Mouse (Mus musculus): ENCODE results near the gene Dhrs7c. TPM values are rescaled to one million over a fixed set of nuclear protein-coding genes. Genes with fewer than 3 reads are reported as not detected.

Dhrs7c gene
- polyA plus RNA-seq, 1 experiment, result not detected

DNA sequence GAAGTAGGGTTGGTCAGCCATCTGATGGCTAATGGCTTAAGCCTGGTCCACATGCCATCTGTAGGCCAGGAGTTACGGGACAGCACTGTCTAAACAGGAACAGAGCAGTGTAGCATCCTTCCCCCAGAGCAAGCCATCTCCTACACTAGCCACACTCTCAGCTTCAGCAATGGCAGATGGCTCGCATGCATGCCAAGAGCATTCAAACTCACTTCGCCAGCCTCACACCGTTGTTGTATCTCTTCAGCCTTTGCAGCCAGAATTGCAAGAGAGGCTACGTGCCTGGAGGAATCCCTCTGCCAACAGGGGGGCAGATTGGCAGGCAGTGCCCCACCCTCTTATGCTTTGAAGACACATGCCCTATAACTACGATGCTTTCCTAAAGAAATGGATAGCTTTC, 23.6 kb downstream of the Dhrs7c start:
- H3K27ac ChIP-seq (ENCODE audit: control insufficient read depth, insufficient read depth, low read depth, low read length, poor library complexity), result no peak overlapping the region
- H3K4me1 ChIP-seq (ENCODE audit: control insufficient read depth, insufficient read depth, low read length), result no peaks in the 10 kb centered on the region
- no peak for TF ChIP-seq CTCF (IDR thresholded peaks at IDR 0.05; ENCODE audit: control insufficient read depth, insufficient read depth, low read length)
- TF ChIP-seq POLR2A (IDR thresholded peaks at IDR 0.05; ENCODE audit: borderline replicate concordance, control insufficient read depth, low read depth, low read length), result no peak
- 74% methylated on average over 6 of the region's 6 CpGs for WGBS
- H3K4me3 ChIP-seq (replicated peaks; ENCODE audit: control insufficient read depth, low read depth, low read length), result no peak overlapping the region

DNA sequence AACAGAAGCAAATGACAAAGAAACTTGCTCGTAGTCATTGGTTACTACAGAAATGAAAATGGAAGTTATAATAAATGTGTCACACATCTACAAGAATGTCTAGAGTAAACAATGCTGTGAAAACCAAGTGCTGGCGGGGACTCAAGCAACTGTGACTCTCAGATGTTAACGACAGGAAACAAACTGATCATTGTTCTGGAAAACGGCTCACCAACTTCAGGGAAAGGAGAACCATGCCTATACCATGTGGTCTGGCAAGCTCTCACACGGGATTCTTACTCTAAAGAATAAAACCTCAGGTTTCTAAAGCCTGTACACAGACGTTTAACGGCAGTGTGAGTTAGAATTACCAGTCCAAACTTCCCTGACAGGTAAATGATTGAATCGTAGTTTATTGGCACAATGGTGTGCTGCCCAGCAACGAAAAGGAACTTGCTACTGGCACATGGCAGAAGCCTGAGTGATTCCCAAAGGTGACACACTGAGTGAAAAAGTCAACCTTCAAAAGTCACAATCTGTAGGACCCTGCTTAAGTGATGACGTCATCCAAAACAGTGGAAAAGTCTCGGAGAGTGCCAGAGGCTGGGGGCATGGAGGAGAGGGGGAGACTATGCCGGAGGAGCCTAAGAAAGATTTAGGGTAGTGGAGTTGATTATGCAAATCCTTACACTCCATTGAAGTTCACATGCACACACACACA, 30.5 kb downstream of the Dhrs7c start:
- WGBS, result 27% methylated on average over 12 of the region's 12 CpGs
- no peak for TF ChIP-seq CTCF (IDR thresholded peaks at IDR 0.05; ENCODE audit: control insufficient read depth, insufficient read depth, low read length)
- TF ChIP-seq POLR2A (IDR thresholded peaks at IDR 0.05; ENCODE audit: borderline replicate concordance, control insufficient read depth, low read depth, low read length), result no peak

DNA sequence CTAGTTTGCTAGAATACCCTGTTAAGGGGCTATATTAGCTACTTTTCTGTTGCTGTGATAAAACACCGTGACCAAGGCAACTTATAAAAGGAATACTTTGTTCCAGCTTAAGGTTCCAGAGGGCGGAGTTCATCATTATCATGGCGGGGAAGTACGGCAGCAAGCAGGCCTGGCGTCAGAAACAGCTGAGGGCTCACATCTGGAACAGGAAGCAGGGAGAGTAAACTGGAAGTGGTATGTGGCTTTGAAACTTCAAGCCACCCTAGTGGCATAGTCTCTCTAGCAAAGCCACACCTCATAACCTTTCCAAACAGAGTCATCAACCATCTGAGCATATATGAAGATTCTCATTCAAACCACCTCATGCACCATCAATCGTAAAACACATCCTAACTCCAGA, 31.5 kb downstream of the Dhrs7c start:
- WGBS, result 52% methylated on average over 6 of the region's 6 CpGs
- Histone ChIP-seq H3K4me1 (ENCODE audit: control insufficient read depth, insufficient read depth, low read length) (no peaks in the 10 kb centered on the region), H3K4me3 (replicated peaks; ENCODE audit: control insufficient read depth, low read depth, low read length) (no peak overlapping the region), H3K27ac (ENCODE audit: control insufficient read depth, insufficient read depth, low read depth, low read length, poor library complexity) (no peak overlapping the region)
- no peak for TF ChIP-seq POLR2A (IDR thresholded peaks at IDR 0.05; ENCODE audit: borderline replicate concordance, control insufficient read depth, low read depth, low read length)
- no peak for TF ChIP-seq CTCF (IDR thresholded peaks at IDR 0.05; ENCODE audit: control insufficient read depth, insufficient read depth, low read length)

More for the DNA sequence above, 30.5 kb downstream of the Dhrs7c start:
- Histone ChIP-seq H3K4me3 (replicated peaks; ENCODE audit: control insufficient read depth, low read depth, low read length) (no peak overlapping the region), H3K4me1 (ENCODE audit: control insufficient read depth, insufficient read depth, low read length) (no peaks in the 10 kb centered on the region), H3K27ac (ENCODE audit: control insufficient read depth, insufficient read depth, low read depth, low read length, poor library complexity) (no peak overlapping the region)

DNA sequence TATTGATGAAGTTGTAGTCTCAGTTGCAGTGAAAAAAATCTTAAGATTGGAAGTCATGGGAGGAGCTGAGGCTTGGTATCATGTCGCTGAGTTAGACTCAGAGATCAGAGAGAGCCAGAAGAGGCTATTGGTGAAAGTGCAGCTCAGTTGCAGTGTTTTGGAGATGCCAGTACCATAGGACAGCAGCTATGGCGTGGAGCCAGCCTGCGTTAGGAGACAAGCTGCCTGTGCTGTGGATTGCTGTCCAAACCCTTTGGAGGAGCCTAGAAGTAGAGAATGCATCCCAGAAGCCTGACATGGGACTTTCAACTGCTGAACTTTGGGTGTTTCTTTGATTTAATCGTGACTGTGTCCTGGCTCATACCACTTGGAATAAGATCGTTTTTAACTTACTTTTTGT, 33.8 kb downstream of the Dhrs7c start:
- Histone ChIP-seq H3K4me1 (ENCODE audit: control insufficient read depth, insufficient read depth, low read length) (no peaks in the 10 kb centered on the region), H3K27ac (ENCODE audit: control insufficient read depth, insufficient read depth, low read depth, low read length, poor library complexity) (no peak overlapping the region), H3K4me3 (replicated peaks; ENCODE audit: control insufficient read depth, low read depth, low read length) (no peak overlapping the region)
- TF ChIP-seq POLR2A (IDR thresholded peaks at IDR 0.05; ENCODE audit: borderline replicate concordance, control insufficient read depth, low read depth, low read length) (no peak), CTCF (IDR thresholded peaks at IDR 0.05; ENCODE audit: control insufficient read depth, insufficient read depth, low read length) (no peak)
- WGBS, result 71% methylated on average over 5 of the region's 5 CpGs

DNA sequence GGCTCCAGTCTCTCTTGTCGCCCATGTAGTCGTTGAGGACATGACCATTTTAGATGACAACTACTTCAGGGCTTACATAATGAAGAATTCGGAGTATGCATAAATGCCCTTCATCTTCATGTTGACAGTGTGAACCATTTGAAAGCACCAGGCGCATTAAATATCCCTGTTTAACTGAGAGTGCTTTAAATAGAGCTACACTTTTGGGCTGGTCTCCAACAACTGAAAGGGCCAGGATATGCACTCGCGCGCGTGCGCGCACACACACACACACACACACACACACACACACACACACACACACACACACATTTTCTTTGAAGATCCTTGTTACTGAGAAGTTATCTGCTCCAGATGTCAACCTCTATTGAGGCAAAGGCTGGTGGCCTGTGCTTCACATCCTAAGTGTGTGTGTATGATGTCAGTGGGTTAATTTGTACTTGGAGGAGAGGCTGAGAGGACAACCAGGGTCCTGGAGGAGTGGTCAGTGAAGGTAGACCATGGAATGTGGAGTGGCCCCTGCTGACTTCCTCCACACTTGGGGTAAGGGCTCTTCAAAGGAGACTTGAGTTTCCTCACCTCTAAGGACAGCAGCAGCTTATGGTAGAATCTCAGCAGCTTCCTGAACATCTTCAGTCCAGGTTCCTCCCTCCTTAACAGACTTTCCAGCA, 37.6 kb downstream of the Dhrs7c start:
- TF ChIP-seq CTCF (IDR thresholded peaks at IDR 0.05; ENCODE audit: control insufficient read depth, insufficient read depth, low read length) (no peak), POLR2A (IDR thresholded peaks at IDR 0.05; ENCODE audit: borderline replicate concordance, control insufficient read depth, low read depth, low read length) (no peak)
- Histone ChIP-seq H3K4me1 (ENCODE audit: control insufficient read depth, insufficient read depth, low read length) (no peaks in the 10 kb centered on the region), H3K27ac (ENCODE audit: control insufficient read depth, insufficient read depth, low read depth, low read length, poor library complexity) (no peak overlapping the region), H3K4me3 (replicated peaks; ENCODE audit: control insufficient read depth, low read depth, low read length) (no peak overlapping the region)
- WGBS, result 88% methylated on average over 10 of the region's 10 CpGs

DNA sequence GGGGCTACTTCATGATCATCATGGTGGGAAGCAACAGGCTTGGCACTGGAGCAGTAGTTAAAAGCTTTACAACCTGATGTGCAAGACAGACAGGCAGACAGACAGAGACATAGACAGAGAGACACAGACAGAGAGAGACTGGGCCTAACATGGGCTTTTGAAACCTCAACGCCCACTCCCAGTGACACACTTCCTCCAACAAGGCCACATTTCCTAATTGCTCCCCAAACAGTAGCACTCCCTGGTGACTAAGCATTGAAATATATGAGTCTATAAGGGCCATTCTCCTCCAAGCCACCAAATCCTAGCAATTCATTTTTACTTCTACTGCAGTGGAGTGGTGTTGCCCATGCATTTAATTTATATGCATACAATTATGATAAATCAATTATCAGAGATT, 41.8 kb downstream of the Dhrs7c start:
- TF ChIP-seq CTCF (IDR thresholded peaks at IDR 0.05; ENCODE audit: control insufficient read depth, insufficient read depth, low read length) (no peak), POLR2A (IDR thresholded peaks at IDR 0.05; ENCODE audit: borderline replicate concordance, control insufficient read depth, low read depth, low read length) (no peak)
- Histone ChIP-seq H3K4me3 (replicated peaks; ENCODE audit: control insufficient read depth, low read depth, low read length) (no peak overlapping the region), H3K27ac (ENCODE audit: control insufficient read depth, insufficient read depth, low read depth, low read length, poor library complexity) (no peak overlapping the region), H3K4me1 (ENCODE audit: control insufficient read depth, insufficient read depth, low read length) (no peaks in the 10 kb centered on the region)
- WGBS, result 23% methylated on average over 1 of the region's 1 CpGs

DNA sequence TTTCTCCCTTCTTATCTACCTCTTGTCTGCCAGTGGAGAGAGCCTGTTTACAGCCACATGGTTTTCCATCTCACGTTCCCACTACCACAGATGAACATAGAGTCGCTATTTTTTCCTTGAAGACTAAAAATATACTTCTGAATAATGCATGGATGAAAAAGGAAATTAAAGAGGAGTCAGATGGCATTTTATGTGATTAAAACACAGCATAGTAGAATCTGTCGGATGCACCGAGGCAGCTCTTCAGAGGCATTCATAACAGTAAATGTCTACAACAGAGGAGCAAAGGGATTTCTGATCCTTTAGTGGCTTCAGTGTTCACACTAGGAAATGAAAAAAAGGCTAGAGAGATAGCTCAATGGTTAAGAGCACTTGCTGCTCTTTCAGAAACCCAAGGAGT, 47.2 kb downstream of the Dhrs7c start:
- Histone ChIP-seq H3K4me3 (replicated peaks; ENCODE audit: control insufficient read depth, low read depth, low read length) (no peak overlapping the region), H3K4me1 (ENCODE audit: control insufficient read depth, insufficient read depth, low read length) (no peaks in the 10 kb centered on the region), H3K27ac (ENCODE audit: control insufficient read depth, insufficient read depth, low read depth, low read length, poor library complexity) (no peak overlapping the region)
- WGBS, result 80% methylated on average over 4 of the region's 4 CpGs
- TF ChIP-seq CTCF (IDR thresholded peaks at IDR 0.05; ENCODE audit: control insufficient read depth, insufficient read depth, low read length) (no peak), POLR2A (IDR thresholded peaks at IDR 0.05; ENCODE audit: borderline replicate concordance, control insufficient read depth, low read depth, low read length) (no peak)

DNA sequence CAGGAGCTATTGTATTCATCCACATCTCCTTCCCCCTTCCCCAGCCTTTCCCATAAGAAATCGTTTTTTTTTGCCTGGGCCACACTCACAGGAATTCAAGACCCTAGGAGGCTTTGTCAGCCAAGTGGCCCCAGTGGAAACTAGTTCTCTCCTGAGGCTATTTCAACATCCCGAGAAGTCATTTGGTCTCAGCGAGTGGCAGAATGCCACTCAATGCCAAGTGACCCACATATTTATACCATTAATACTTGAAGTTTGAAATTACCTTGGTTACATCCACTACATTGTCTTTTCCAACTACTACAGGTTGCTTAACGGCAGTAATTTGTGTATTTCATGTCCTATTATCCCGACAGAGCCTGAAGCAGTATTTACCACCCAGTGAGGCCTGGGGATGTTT, 53.8 kb downstream of the Dhrs7c start:
- H3K4me3 ChIP-seq (replicated peaks; ENCODE audit: control insufficient read depth, low read depth, low read length), result no peak overlapping the region
- no peak for TF ChIP-seq POLR2A (IDR thresholded peaks at IDR 0.05; ENCODE audit: borderline replicate concordance, control insufficient read depth, low read depth, low read length)
- TF ChIP-seq CTCF (IDR thresholded peaks at IDR 0.05; ENCODE audit: control insufficient read depth, insufficient read depth, low read length), result no peak

More for the DNA sequence above, 53.8 kb downstream of the Dhrs7c start:
- H3K27ac ChIP-seq (ENCODE audit: control insufficient read depth, insufficient read depth, low read depth, low read length, poor library complexity), result no peak overlapping the region
- 60% methylated on average over 5 of the region's 5 CpGs for WGBS
- no peaks in the 10 kb centered on the region for H3K4me1 ChIP-seq (ENCODE audit: control insufficient read depth, insufficient read depth, low read length)
